Mouse (Mus musculus) right cerebral cortex, postnatal 25 days (tissue): ENCODE measurements around the gene Hmgb3.

ENCODE experiments used
- DNase-seq: peaks from one replicate; pipeline ENCODE4 v3.0.0; 2022

Hmgb3 gene

GRCm38 (mm10) chrX:71601052-71601611, 45.4 kb downstream of the Hmgb3 start:
- DNase-seq: peak; percentile 36
